26 mouse cellular contexts compared by ENCODE assay signal in genomic region chr2:69803756-69804155, GRCm38 (mm10). TPM values are rescaled to one million over a fixed set of nuclear protein-coding genes. Genes with fewer than 3 reads are reported as not detected.
DNase-seq lines count a peak whose midpoint lies in the region; ATAC-seq and TF ChIP-seq lines count a peak whose summit lies in the region.
"Had no signal": no experiment of that assay in that cellular context is flagged by ENCODE, and none has a peak within 500 bp of the region (broad histone marks: within the 10 kb centered on the region; RNA-seq: fewer than 3 reads in every experiment).

No protein-coding gene starts in this region.

- no peaks in the 10 kb centered on the region for H3K4me1 ChIP-seq in heart, embryonic 13.5 days
- no peaks in the 10 kb centered on the region; the same call in 1 of the 2 replicates for H3K4me1 ChIP-seq in testis, adult 2 months (ENCODE audit: control insufficient read depth, insufficient read depth, low read length)
- H3K4me1 ChIP-seq in liver, embryonic 14.5 days (replicated peaks; ENCODE audit: control insufficient read depth in 2 of 2, insufficient read depth in 2 of 2, low read length in 1 of 2): peaks cover 3 to 23% of the 10 kb centered on the region in 2 experiments; a peak in 3 of 4 replicates
- H3K4me1 ChIP-seq in hindbrain, embryonic 11.5 days (replicated peaks; ENCODE audit: control insufficient read depth, insufficient read depth, low read length): no peaks in the 10 kb centered on the region
- H3K4me1 ChIP-seq: forebrain, embryonic 12.5 days; forebrain, embryonic 15.5 days; hindbrain, embryonic 12.5 days; hindbrain, embryonic 15.5 days had no signal

- H3K4me3 ChIP-seq in heart, embryonic 13.5 days: no peak overlapping the region
- H3K4me3 ChIP-seq in testis, adult 2 months (ENCODE audit: control insufficient read depth, low read depth, low read length): peak overlapping the region; percentile 48
- H3K4me3 ChIP-seq in liver, embryonic 14.5 days (ENCODE audit: insufficient read depth in 1 of 2, low read depth in 2 of 2, low read length in 2 of 2): peak overlapping the region in 1 of 2 experiments; percentile 24; a peak in 1 of 4 replicates
- no peak overlapping the region for H3K4me3 ChIP-seq in hindbrain, embryonic 11.5 days (ENCODE audit: low read depth, low read length)
- H3K4me3 ChIP-seq: embryonic facial prominence, embryonic 10.5 days; embryonic facial prominence, embryonic 13.5 days; forebrain, embryonic 12.5 days; forebrain, embryonic 15.5 days; heart, embryonic 15.5 days; hindbrain, embryonic 12.5 days; hindbrain, embryonic 15.5 days had no signal

- H3K27me3 ChIP-seq in heart, embryonic 13.5 days (replicated peaks): no peaks in the 10 kb centered on the region
- H3K27me3 ChIP-seq in testis, adult 2 months (ENCODE audit: control insufficient read depth, insufficient read depth, low read length): no peaks in the 10 kb centered on the region
- H3K27me3 ChIP-seq in liver, embryonic 14.5 days (ENCODE audit: control insufficient read depth, insufficient read depth, low read length): no peaks in the 10 kb centered on the region
- no peaks in the 10 kb centered on the region for H3K27me3 ChIP-seq in hindbrain, embryonic 11.5 days (ENCODE audit: control insufficient read depth, insufficient read depth, low read length)
- H3K27me3 ChIP-seq: embryonic facial prominence, embryonic 13.5 days; forebrain, embryonic 12.5 days; forebrain, embryonic 15.5 days; heart, embryonic 15.5 days; hindbrain, embryonic 12.5 days; hindbrain, embryonic 15.5 days had no signal

- TF ChIP-seq EP300 in liver, embryonic 14.5 days (IDR thresholded peaks at IDR 0.05; ENCODE audit: low read depth): no peak

- TF ChIP-seq CTCF in testis, adult 2 months (IDR thresholded peaks at IDR 0.05; ENCODE audit: control insufficient read depth, insufficient read depth, insufficient replicate concordance, low read depth, low read length): no peak
- TF ChIP-seq CTCF in liver, embryonic 14.5 days (IDR thresholded peaks at IDR 0.05; ENCODE audit: low read depth): no peak

- peak overlapping the region; percentile 26; the same call in 1 of the 2 replicates for H3K4me2 ChIP-seq in heart, embryonic 13.5 days
- H3K4me2 ChIP-seq in liver, embryonic 14.5 days (ENCODE audit: low read depth): peak overlapping the region; percentile 64
- no peak overlapping the region for H3K4me2 ChIP-seq in hindbrain, embryonic 11.5 days (replicated peaks; ENCODE audit: low read depth, low read length)
- H3K4me2 ChIP-seq: embryonic facial prominence, embryonic 13.5 days; forebrain, embryonic 12.5 days; forebrain, embryonic 15.5 days; hindbrain, embryonic 12.5 days; hindbrain, embryonic 15.5 days had no signal

- no peak overlapping the region for H3K27ac ChIP-seq in heart, embryonic 13.5 days (replicated peaks)
- H3K27ac ChIP-seq in testis, adult 2 months (ENCODE audit: control insufficient read depth, insufficient read depth, low read depth, low read length): peak overlapping the region; percentile 74
- no peak overlapping the region for H3K27ac ChIP-seq in liver, embryonic 14.5 days
- H3K27ac ChIP-seq in hindbrain, embryonic 11.5 days (ENCODE audit: low read depth, low read length): no peak overlapping the region
- H3K27ac ChIP-seq: embryonic facial prominence, embryonic 10.5 days; embryonic facial prominence, embryonic 13.5 days; forebrain, embryonic 12.5 days; forebrain, embryonic 15.5 days; heart, embryonic 15.5 days; hindbrain, embryonic 12.5 days; hindbrain, embryonic 15.5 days had no signal

- H3K9me3 ChIP-seq in heart, embryonic 13.5 days: no peaks in the 10 kb centered on the region
- no peaks in the 10 kb centered on the region for H3K9me3 ChIP-seq in liver, embryonic 14.5 days (ENCODE audit: control insufficient read depth, low read length)
- H3K9me3 ChIP-seq in hindbrain, embryonic 11.5 days (ENCODE audit: control insufficient read depth, low read length): no peaks in the 10 kb centered on the region
- H3K9me3 ChIP-seq: embryonic facial prominence, embryonic 10.5 days; embryonic facial prominence, embryonic 13.5 days; forebrain, embryonic 12.5 days; forebrain, embryonic 15.5 days; heart, embryonic 15.5 days; hindbrain, embryonic 12.5 days; hindbrain, embryonic 15.5 days had no signal

- DNase-seq in heart, adult 18-20 months: no peak
- DNase-seq in testis, postnatal 14 days (ENCODE audit: low spot score): no peak
- no peak for DNase-seq in liver, embryonic 14.5 days (ENCODE audit: low read depth in 3 of 3, low spot score in 3 of 3)
- no peak for DNase-seq in hindbrain, embryonic 11.5 days (ENCODE audit: low spot score)
- DNase-seq in gastrocnemius, adult 18-20 months (ENCODE audit: low spot score): no peak
- DNase-seq: adrenal gland, adult 8-10 months; adrenal gland, postnatal 25 days; cerebellum, adult 11-12 months; cerebellum, adult 8-10 months; cerebellum, postnatal 10 days; cerebellum, postnatal 36 days; embryo, embryonic 11 days; gastrocnemius, postnatal 10 days; gastrocnemius, postnatal 36 days; heart, postnatal 10 days; heart, postnatal 4 days had no signal

- no peak overlapping the region for H3K9ac ChIP-seq in heart, embryonic 13.5 days
- no peak overlapping the region; the same call in 1 of the 2 replicates for H3K9ac ChIP-seq in liver, embryonic 14.5 days (replicated peaks)
- H3K9ac ChIP-seq in hindbrain, embryonic 11.5 days (ENCODE audit: low read depth, low read length): no peak overlapping the region
- H3K9ac ChIP-seq: embryonic facial prominence, embryonic 13.5 days; forebrain, embryonic 12.5 days; forebrain, embryonic 15.5 days; heart, embryonic 15.5 days; hindbrain, embryonic 12.5 days; hindbrain, embryonic 15.5 days had no signal

- WGBS in heart, embryonic 13.5 days: 42% methylated on average over 8 of the region's 8 CpGs
- 46% methylated on average over 8 of the region's 8 CpGs for WGBS in liver, embryonic 14.5 days (ENCODE audit: insufficient replicate concordance)
- 64% methylated on average over 8 of the region's 8 CpGs for WGBS in hindbrain, embryonic 11.5 days

- no peak for ATAC-seq in heart, embryonic 13.5 days (ENCODE audit: extremely low read depth, insufficient number of reproducible peaks, low FRiP score, low TSS enrichment)
- no peak for ATAC-seq in liver, embryonic 14.5 days (ENCODE audit: insufficient read depth)
- no peak for ATAC-seq in hindbrain, embryonic 11.5 days (ENCODE audit: low FRiP score)
- ATAC-seq: forebrain, embryonic 15.5 days had no signal

- TF ChIP-seq POLR2A in testis, adult 2 months (IDR thresholded peaks at IDR 0.05; ENCODE audit: control insufficient read depth, low read depth, low read length): peak; percentile 12; the same call in 1 of the 2 replicates

- H3K36me3 ChIP-seq in heart, embryonic 13.5 days: no peaks in the 10 kb centered on the region
- H3K36me3 ChIP-seq in testis, adult 2 months (ENCODE audit: control insufficient read depth, insufficient read depth, low read length): no peaks in the 10 kb centered on the region
- no peaks in the 10 kb centered on the region for H3K36me3 ChIP-seq in liver, embryonic 14.5 days (replicated peaks; ENCODE audit: control insufficient read depth, insufficient read depth, low read depth)
- H3K36me3 ChIP-seq in hindbrain, embryonic 11.5 days (ENCODE audit: control insufficient read depth, insufficient read depth, low read length): no peaks in the 10 kb centered on the region
- H3K36me3 ChIP-seq: embryonic facial prominence, embryonic 10.5 days; embryonic facial prominence, embryonic 13.5 days; forebrain, embryonic 12.5 days; forebrain, embryonic 15.5 days; heart, embryonic 15.5 days; hindbrain, embryonic 12.5 days; hindbrain, embryonic 15.5 days had no signal

RNA-seq across cellular contexts. Expression of gene Phospho2, which starts 14.3 kb away (rescaled TPM):
- polyA plus RNA-seq in heart, embryonic 13.5 days (2015; fragmentation: Nextera tagmentation; extraction: Ambion mirVana): 14.4 and 16.7 TPM in 2 replicates
- total RNA-seq in heart, adult 18-20 months (2021): 10 to 100 TPM; 28.6 to 33.1 TPM
- polyA plus RNA-seq in testis, adult 2 months (2012; rRNA removed): 252 and 509 TPM in 2 replicates
- polyA plus RNA-seq in liver, embryonic 14.5 days (2012; rRNA removed): 2.6 and 9.2 TPM in 2 replicates
- polyA plus RNA-seq in liver, embryonic 14.5 days (2014; fragmentation: Nextera tagmentation; extraction: Ambion mirVana): 14.8 and 15.1 TPM in 2 replicates
- 41.5 and 45.1 TPM in 2 replicates for polyA plus RNA-seq in hindbrain, embryonic 11.5 days (2014; fragmentation: Nextera tagmentation; extraction: Ambion mirVana)
- total RNA-seq in gastrocnemius, adult 18-20 months (2021): 10 to 100 TPM; 18.6 to 20.7 TPM

RNA-seq across cellular contexts. Expression of gene Ccdc173, which starts 14.4 kb away (rescaled TPM):
- polyA plus RNA-seq in heart, embryonic 13.5 days (2015; fragmentation: Nextera tagmentation; extraction: Ambion mirVana): 1.0 and 1.4 TPM in 2 replicates
- under 1 TPM; 0.42 to 0.51 TPM for total RNA-seq in heart, adult 18-20 months (2021)
- 19.2 and 19.9 TPM in 2 replicates for polyA plus RNA-seq in testis, adult 2 months (2012; rRNA removed)
- 0.06 and 0.18 TPM in 2 replicates for polyA plus RNA-seq in liver, embryonic 14.5 days (2012; rRNA removed)
- 0.14 and 0.25 TPM in 2 replicates for polyA plus RNA-seq in liver, embryonic 14.5 days (2014; fragmentation: Nextera tagmentation; extraction: Ambion mirVana)
- polyA plus RNA-seq in hindbrain, embryonic 11.5 days (2014; fragmentation: Nextera tagmentation; extraction: Ambion mirVana): 4.2 and 5.8 TPM in 2 replicates
- under 1 TPM; 0.45 to 0.50 TPM for total RNA-seq in gastrocnemius, adult 18-20 months (2021)
- polyA plus RNA-seq: erythroblast, embryonic 14.5 days had no signal

RNA-seq across cellular contexts. Expression of gene Klhl23, which starts 18.0 kb away (rescaled TPM):
- 42.8 and 47.3 TPM in 2 replicates for polyA plus RNA-seq in heart, embryonic 13.5 days (2015; fragmentation: Nextera tagmentation; extraction: Ambion mirVana)
- total RNA-seq in heart, adult 18-20 months (2021): 10 to 100 TPM; 26.0 to 34.4 TPM
- 10.9 and 20.3 TPM in 2 replicates for polyA plus RNA-seq in testis, adult 2 months (2012; rRNA removed)
- polyA plus RNA-seq in liver, embryonic 14.5 days (2012; rRNA removed): 8.0 and 12.0 TPM in 2 replicates
- polyA plus RNA-seq in liver, embryonic 14.5 days (2014; fragmentation: Nextera tagmentation; extraction: Ambion mirVana): 15.7 and 15.9 TPM in 2 replicates
- 29.1 and 39.0 TPM in 2 replicates for polyA plus RNA-seq in hindbrain, embryonic 11.5 days (2014; fragmentation: Nextera tagmentation; extraction: Ambion mirVana)
- 10 to 100 TPM in 1 of 2 experiments, 1 to 10 TPM in 1; 6.8 to 14.5 TPM for total RNA-seq in gastrocnemius, adult 18-20 months (2021)

RNA-seq across cellular contexts. Expression of gene Ssb, which starts 57.6 kb away (rescaled TPM):
- polyA plus RNA-seq in heart, embryonic 13.5 days (2015; fragmentation: Nextera tagmentation; extraction: Ambion mirVana): 193 and 222 TPM in 2 replicates
- total RNA-seq in heart, adult 18-20 months (2021): 10 to 100 TPM; 58.9 to 66.2 TPM
- 4.2 and 7.1 TPM in 2 replicates for polyA plus RNA-seq in testis, adult 2 months (2012; rRNA removed)
- polyA plus RNA-seq in liver, embryonic 14.5 days (2012; rRNA removed): 26.2 and 76.5 TPM in 2 replicates
- 161 and 170 TPM in 2 replicates for polyA plus RNA-seq in liver, embryonic 14.5 days (2014; fragmentation: Nextera tagmentation; extraction: Ambion mirVana)
- polyA plus RNA-seq in hindbrain, embryonic 11.5 days (2014; fragmentation: Nextera tagmentation; extraction: Ambion mirVana): 408 and 410 TPM in 2 replicates
- 10 to 100 TPM; 59.8 to 60.6 TPM for total RNA-seq in gastrocnemius, adult 18-20 months (2021)
